Mouse (Mus musculus) retina, embryonic 14.5 days (tissue): ENCODE measurements around the gene Prkch.

Experiments used
- DNase-seq: peaks from one replicate; pipeline ENCODE4 v3.0.0-alpha.2; 2015; ENCODE audit warnings: low spot score

Prkch gene

DNA sequence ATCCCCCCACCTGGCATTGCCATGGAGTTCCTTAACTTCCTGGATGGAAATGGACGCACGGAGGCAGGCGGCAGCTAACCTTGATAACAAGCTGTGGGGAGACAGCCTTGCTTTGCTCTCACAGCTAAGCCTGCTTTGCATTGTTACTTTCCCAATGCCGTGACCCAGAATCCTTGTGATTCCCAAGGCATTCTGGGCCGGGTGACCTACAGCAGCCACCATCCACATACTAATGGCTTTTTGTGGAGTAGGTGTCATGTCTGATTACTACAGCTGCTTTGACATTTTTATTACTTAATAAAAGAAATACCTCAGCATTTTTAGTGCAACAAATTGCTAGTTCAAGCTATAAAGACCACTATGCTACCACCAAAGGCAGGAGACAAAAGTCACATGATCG, 177.4 kb downstream of the Prkch start:
- DNase-seq = peak; percentile 76

GRCm38 (mm10) chr12:73762762-73763161, 178.2 kb downstream of the Prkch start:
- DNase-seq = no peak

- DNase-seq = no peak
Measured at GRCm38 (mm10) chr12:73764649-73765525, 180.3 kb downstream of the Prkch start.

DNA sequence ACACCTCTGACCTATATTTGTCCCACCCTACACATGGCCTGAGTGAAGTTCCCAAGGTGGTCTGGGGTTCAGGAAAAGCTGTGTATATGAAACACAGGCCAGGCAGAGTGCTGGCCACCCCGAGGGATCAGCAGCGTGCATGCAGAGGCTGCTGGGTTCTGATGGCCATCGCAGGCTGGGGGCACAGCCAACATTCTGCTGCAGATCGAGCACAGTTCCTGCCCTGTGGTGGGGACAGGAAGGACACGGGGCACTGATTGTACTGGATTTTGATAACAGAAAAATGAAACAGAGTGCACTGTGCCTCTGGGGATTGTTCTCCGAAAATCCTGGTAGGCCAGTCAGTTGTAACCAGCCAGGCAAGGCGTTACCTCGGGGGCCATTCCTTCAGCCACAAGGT, 181.6 kb downstream of the Prkch start:
- no peak for DNase-seq

GRCm38 (mm10) chr12:73768788-73769187, 184.2 kb downstream of the Prkch start:
- DNase-seq = no peak

DNA sequence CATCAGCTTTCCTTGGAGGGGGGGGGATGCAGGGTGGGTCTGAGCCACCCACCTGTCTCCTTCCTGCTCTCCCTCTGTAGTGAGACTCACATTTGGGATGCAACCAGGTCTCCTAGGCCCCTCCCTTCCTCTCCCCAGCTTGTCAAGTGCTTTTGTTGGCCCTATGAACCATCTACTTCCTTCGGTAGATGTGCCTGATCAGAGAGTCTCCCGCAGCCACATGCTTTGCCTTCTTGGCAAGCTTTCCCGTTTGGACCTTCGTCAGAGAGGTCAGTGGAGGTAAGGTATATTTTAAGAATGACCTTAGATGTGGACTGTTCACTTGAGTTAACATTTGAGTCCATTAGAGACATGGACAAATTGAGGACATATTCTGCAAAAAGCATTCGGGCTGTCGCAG, 184.9 kb downstream of the Prkch start:
- no peak for DNase-seq

DNA sequence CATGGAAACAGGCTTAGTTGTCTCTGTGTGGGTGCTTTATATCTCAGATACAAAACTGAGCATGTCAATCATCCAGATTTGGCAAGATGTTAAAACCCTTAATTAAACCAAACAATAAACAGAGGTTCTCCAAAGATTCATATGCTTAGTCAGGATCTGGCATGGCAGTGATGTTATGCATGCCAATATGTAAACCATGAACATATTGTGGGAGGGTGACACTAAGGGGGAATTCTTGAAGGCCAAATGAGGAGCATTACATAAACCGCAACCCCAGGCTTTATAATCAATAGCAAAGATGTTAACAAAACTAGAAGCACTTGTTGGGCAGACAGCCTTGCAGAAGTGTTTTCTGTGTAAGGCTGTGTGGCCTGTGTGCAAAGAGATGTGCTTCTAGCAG, 186.2 kb downstream of the Prkch start:
- DNase-seq = no peak

DNA sequence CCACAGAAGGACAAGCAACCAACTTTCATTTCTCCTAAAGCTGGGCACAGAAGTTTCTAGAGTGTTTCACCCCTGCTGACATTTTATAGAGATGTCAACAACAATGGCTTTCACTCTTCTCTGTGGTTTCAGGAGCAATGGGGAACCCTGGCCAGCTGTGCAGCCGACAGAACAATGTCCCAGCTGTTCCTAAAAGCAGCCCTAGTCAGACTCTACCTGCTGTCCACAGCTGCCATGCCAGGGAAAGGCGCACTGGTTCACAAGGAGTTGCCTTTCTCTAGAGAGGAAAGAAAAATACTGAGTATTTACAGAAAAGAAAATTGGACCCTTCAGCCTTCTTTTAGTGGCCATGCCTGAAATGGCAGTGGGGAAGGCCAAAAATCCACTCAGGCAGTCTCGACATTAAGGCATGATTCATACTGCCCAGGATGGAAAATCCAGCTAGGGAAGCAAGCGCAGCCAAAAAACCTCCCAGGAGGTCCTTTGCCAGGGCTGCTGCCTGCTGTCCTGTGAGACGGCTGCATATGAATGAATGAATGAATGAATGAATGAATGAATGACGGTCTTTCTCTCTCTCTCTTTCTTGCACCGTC, 190.3 kb downstream of the Prkch start:
- DNase-seq = no peak

GRCm38 (mm10) chr12:73776401-73776945, 191.9 kb downstream of the Prkch start:
- DNase-seq = no peak

DNA sequence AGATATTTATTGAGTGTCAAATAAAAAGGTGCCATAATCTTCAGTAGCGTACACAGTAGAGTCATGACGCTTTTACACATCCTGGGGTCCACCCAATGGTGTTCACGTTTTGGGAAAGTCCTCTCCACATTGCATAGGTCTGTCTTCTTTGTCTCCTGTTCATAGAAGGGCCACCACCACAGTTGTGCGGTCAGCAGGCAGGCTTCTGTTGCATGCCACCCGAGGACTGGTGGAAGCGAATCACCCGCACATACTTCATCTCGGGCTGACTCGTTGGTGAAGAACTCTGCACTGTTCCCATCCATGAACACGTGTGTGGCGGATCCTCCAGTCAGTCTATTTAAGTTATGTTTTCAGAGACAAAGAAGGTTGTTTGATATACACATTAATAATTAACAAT, 193.1 kb downstream of the Prkch start:
- DNase-seq = no peak

DNA sequence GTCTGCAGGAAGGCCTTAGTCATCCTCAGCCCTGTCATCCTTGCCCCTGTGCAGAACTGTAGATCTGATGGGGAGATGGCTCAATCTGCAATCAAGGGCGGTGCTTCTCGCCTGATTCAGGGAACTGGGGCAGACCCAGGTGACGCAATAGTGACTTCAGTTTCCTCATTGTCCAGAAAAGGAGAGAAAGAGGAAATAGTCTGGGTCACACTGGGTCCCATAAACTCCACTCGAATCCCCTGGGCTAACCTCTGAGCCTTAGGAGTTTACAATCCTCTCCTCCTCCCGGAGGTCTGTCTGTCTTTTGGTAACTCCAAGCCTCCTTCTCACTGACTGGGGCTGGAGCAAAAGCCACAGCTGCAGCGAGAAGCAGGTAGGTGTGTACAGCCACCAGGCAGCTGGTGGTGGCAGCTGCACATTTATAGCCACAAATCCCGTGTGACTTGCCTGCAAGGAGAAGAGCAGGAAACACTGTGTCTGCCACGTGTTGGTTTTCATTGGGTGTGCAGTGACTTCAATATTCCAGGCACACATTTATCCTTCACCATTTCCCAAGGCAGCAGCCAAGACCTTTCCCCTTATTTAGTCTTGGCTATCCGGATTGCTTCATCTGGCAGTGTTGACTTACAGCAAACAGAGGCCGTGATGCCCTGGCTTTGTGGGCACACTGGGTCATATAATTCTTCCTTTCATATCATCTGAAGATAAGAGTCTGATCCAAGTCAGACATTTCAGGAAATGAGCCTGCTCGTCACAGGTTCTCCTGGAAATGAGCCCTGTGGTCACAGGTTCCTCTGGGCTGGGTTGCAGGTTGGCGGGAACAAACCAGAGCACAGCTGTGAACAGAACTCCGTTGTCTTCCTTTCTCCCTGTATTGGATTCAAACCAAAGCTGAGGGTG, 195.0 kb downstream of the Prkch start:
- DNase-seq = no peak

- no peak for DNase-seq
Measured at GRCm38 (mm10) chr12:73781425-73782032, 196.9 kb downstream of the Prkch start.

DNA sequence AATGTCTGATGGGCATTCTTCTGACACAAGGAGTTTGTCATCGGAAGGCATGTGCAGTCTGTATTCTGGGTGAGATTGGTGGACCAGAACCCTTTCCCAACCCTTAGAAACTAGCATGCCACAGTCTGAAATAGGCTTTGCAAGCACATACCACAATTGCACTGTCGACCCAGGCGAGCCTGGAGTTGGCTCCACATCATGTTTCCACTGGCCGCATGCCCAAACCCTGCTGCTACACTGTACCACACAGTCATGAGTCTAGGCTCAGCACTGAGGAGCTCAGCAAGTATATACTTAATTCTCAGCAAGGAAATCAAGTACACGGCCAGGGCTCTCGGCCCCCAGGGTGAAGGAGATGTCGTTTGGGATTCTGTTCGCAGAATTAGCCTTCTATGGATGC, 202.3 kb downstream of the Prkch start:
- DNase-seq = no peak

GRCm38 (mm10) chr12:73788850-73789249, 204.3 kb downstream of the Prkch start:
- DNase-seq = no peak

DNA sequence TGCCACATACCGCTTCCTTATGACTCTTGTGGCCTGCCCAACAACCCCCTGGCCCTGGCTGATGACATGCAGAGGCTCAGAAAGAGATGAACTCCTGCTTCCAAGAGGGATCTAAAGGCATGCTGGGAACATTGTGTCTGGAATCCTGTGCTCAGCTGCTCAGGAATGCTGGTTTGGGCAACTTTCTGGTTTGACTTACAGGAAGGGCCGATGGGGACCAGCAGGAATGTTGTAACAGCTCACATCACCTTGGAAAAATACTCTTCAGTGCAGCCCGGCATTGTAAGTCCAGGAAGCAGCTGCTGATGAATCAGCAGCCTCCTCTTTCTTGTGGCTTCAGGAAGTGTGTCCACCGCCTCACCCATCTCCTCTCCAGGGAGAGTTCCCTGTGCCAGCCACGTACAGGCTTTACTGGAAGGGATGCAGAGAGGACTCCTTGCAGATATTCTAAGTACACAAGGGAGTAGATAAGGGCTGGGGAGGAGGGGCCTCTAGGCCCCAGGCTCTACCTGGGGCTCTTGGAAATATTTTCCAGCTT, 206.0 kb downstream of the Prkch start:
- no peak for DNase-seq

DNA sequence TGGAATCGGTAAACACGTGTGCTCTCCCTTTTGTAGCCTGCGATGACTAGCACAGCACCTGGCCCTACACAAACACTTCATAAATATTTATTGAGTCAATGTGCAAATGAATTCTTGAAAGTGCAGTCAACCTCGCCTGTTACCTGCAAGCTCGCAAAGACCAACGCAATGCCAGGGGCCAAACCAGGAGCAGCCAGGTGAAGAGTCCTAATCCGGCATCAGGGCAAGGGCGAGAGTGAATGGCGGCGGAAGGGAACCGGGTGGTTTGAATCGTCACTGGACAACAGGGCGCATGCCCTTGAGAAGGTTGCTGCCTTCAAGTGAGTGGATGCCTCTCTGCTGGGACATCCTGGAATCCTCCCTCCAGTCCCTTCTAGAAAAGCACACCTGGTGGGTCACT, 208.6 kb downstream of the Prkch start:
- no peak for DNase-seq

GRCm38 (mm10) chr12:73793744-73794143, 209.1 kb downstream of the Prkch start:
- DNase-seq = peak; percentile 64

GRCm38 (mm10) chr12:73794151-73794883, 209.7 kb downstream of the Prkch start:
- peak; percentile 77 for DNase-seq

DNA sequence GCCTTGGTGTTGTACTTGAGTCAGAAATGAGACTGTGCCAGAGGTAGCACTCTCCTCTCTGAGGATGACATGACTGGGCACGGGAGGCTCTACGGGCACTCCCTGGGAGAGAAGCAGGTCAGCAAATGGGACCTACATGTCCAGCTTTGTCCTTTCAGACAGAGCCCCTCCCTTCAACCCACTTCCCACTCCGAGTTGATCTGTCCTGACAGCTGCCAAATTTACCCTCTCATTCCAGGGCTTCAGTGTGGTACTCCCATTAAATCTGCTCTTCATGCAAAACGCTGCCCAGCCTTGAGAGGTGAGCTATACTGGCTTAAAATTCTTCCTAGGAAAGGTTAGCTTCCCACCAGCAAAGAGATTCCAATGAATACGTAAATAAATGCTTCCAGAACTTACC, 215.1 kb downstream of the Prkch start:
- DNase-seq = peak; percentile 68

- DNase-seq = no peak
Measured at GRCm38 (mm10) chr12:73800886-73801285, 216.3 kb downstream of the Prkch start.

DNA sequence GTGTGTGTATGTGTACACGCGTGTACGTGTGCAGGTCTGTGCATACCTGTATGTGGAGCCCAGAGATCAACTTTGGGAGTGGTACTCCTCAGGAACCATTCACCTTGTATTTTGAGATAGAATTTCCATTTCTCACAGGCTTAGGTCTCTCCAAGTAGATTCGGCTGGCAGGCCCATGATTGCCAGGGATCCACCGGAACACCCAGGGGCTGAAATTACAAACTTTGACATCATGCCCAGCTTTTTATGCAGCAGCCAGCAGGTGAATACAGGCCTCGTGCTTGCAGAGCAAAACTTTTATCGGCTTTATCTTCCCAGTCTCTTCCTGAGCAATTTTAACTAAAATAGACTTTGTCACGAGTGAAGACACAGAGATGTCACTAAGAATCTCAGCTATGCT, 217.2 kb downstream of the Prkch start:
- DNase-seq = no peak
